Mouse (Mus musculus) bone marrow, adult 2 months (tissue): ENCODE measurements at regions not wholly inside any gene's neighbourhood (a gene's known extent, or its start where the extent isn't known, plus 50 kb on each side); places are given as distances from the start of the nearest gene placed in this dataset.
A peak's percentile ranks its signal among the peaks of the same experiment; 100 is the strongest.

ENCODE experiments used
- H3K27ac ChIP-seq: fragments of 200-500 bp; 2 replicates; pipeline ENCODE4 v1.5.1; 2012; ENCODE audit warnings: low read depth, mild to moderate bottlenecking, control low read depth, inconsistent platforms, low read length; ENCODE audit not compliant: control insufficient read depth, poor library complexity, insufficient read depth
- H3K4me1 ChIP-seq: fragments of 200-500 bp; 2 replicates; pipeline ENCODE4 v1.6.1; 2011; ENCODE audit warnings: low read length; ENCODE audit not compliant: control insufficient read depth, insufficient read depth
- H3K4me3 ChIP-seq: fragments of 200-500 bp; replicated peaks from 2 replicates; pipeline ENCODE3; 2011; ENCODE audit warnings: mild to moderate bottlenecking, low read depth, low read length, control low read depth; ENCODE audit not compliant: control insufficient read depth
- CTCF ChIP-seq: fragments of 200-500 bp; IDR thresholded peaks from 2 replicates; pipeline ENCODE4 v1.5.1; 2011; ENCODE audit warnings: low read length, control low read depth; ENCODE audit not compliant: control insufficient read depth, insufficient read depth
- POLR2A ChIP-seq: fragments of 200-500 bp; IDR thresholded peaks from 2 replicates; pipeline ENCODE4 v1.6.1; 2011; ENCODE audit warnings: low read depth, mild to moderate bottlenecking, control low read depth, low read length, borderline replicate concordance; ENCODE audit not compliant: control insufficient read depth
- WGBS: fragments of 180-500 bp; shearing (Covaris S2); methylation state at CpG from one replicate; pipeline ENCODE4 v1.1.7; 2018; 5-methylcytosine and 5-hydroxymethylcytosine counted together

- no peak overlapping the region for H3K4me3 ChIP-seq
- 76% methylated on average over 6 of the region's 6 CpGs for WGBS
- TF ChIP-seq CTCF (no peak), POLR2A (no peak)
- peaks cover 2% of the 10 kb centered on the region for H3K4me1 ChIP-seq
- no peak overlapping the region for H3K27ac ChIP-seq
Measured at GRCm38 (mm10) chr14:102925769-102926443, 56.5 kb downstream of the Kctd12 start.

GRCm38 (mm10) chr14:102924674-102925073 lies 57.8 kb downstream of the Kctd12 start:
- Histone ChIP-seq H3K4me1 (peaks cover 2% of the 10 kb centered on the region), H3K27ac (peak overlapping the region; percentile 26; the same call in 1 of the 2 replicates), H3K4me3 (no peak overlapping the region)
- WGBS, result 24% methylated on average over 4 of the region's 4 CpGs
- TF ChIP-seq POLR2A, result no peak
- no peak for TF ChIP-seq CTCF

DNA sequence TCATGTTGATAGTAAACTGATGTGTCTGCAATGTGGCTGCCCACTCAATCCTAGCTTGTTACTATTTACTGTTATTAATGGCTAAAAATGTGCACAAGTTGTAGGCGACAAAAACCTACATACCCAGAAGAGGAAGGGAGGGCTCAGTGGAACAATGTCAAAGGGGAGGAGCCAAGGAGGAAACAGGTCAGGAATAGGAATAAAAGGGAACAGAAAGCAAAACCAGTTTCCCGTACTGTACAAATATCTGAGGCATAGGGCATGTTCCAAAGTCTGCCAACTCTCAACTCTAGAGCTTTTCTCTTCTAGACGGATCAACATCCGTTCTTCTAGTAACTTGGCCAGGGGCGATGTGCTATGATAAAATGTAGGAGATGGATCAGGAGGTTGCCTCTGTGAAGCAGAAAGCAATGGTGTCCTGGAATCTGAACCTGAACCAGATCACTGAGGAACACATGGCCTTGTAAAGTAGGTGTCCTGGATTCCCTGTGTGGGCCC lies 59.9 kb downstream of the Kctd12 start:
- no peak overlapping the region; the same call in 1 of the 2 replicates for H3K27ac ChIP-seq
- H3K4me3 ChIP-seq, result no peak overlapping the region
- peaks cover 2% of the 10 kb centered on the region for H3K4me1 ChIP-seq
- WGBS, result 13% methylated on average over 5 of the region's 5 CpGs
- TF ChIP-seq CTCF (no peak), POLR2A (no peak)

GRCm38 (mm10) chr14:102920415-102920814 lies 62.0 kb downstream of the Kctd12 start:
- TF ChIP-seq POLR2A (no peak), CTCF (no peak)
- Histone ChIP-seq H3K27ac (no peak overlapping the region), H3K4me1 (peaks cover 2% of the 10 kb centered on the region), H3K4me3 (no peak overlapping the region)
- 56% methylated on average over 6 of the region's 6 CpGs for WGBS

DNA sequence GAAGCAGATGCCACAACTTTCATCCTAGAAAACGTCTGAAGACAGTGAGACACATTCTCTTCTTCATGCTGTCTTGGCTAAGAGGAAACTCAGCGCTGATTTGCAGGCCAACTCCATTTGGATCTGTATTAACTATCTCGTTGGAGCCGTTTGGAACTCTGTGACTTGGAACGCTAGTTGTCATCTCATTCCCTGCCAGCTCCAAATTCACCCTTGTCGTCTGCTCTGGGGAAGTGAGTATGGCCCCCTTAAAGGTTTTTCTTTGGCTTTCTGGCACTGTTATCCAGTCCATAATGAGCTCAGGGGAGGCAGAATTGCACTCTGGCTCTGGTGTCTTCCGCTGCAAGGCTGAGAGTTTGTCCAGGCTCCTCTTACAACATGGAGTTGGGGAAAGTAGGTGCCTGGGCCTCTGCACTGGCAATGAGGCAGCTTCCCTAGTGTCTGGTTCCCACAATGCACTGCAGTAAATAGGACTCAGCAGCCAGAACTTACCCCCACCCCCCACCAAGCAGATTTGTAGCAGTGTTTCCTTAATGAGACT lies 63.1 kb downstream of the Kctd12 start:
- H3K4me3 ChIP-seq, result no peak overlapping the region
- TF ChIP-seq POLR2A, result no peak
- no peak for TF ChIP-seq CTCF
- H3K27ac ChIP-seq, result no peak overlapping the region
- 86% methylated on average over 7 of the region's 7 CpGs for WGBS
- H3K4me1 ChIP-seq, result peaks cover 2% of the 10 kb centered on the region

GRCm38 (mm10) chr14:102917929-102918328 lies 64.5 kb downstream of the Kctd12 start:
- WGBS, result 79% methylated on average over 1 of the region's 1 CpGs
- H3K4me1 ChIP-seq, result no peaks in the 10 kb centered on the region; the same call in 1 of the 2 replicates
- no peak for TF ChIP-seq POLR2A
- TF ChIP-seq CTCF, result no peak
- no peak overlapping the region for H3K4me3 ChIP-seq
- H3K27ac ChIP-seq, result no peak overlapping the region

GRCm38 (mm10) chr14:102915918-102916317 lies 66.5 kb downstream of the Kctd12 start:
- H3K4me1 ChIP-seq, result no peaks in the 10 kb centered on the region; the same call in 1 of the 2 replicates
- no peak overlapping the region for H3K27ac ChIP-seq
- TF ChIP-seq CTCF, result no peak
- no peak for TF ChIP-seq POLR2A
- 85% methylated on average over 4 of the region's 4 CpGs for WGBS
- no peak overlapping the region for H3K4me3 ChIP-seq

- no peak for TF ChIP-seq POLR2A
- TF ChIP-seq CTCF, result no peak
- H3K27ac ChIP-seq, result peak overlapping the region; percentile 24; the same call in 1 of the 2 replicates
- WGBS, result 32% methylated on average over 3 of the region's 3 CpGs
Measured at GRCm38 (mm10) chr14:102911582-102911981, 70.9 kb downstream of the Kctd12 start.

More at GRCm38 (mm10) chr14:102911582-102911981, 70.9 kb downstream of the Kctd12 start:
- Histone ChIP-seq H3K4me3 (no peak overlapping the region), H3K4me1 (peaks cover 7% of the 10 kb centered on the region)
